Mouse (Mus musculus) induced T-regulatory cell, adult 2 months (primary cell): ENCODE results near the gene Gm6525.

Source experiments
- DNase-seq: peaks from one replicate; pipeline ENCODE4 v3.0.0-alpha.2; 2012; ENCODE audit warnings: low read depth

The Gm6525 gene

GRCm38 (mm10) chr3:84173581-84174154 lies at the start of gene Gm6525:
Gm6525 (plus strand) TSS chr3:84174104.
- no peak for DNase-seq

- DNase-seq = peak; percentile 59
Observed at GRCm38 (mm10) chr3:84125704-84126289, 48.1 kb upstream of the Gm6525 start.

GRCm38 (mm10) chr3:84126721-84127120 lies 47.2 kb upstream of the Gm6525 start:
- peak; percentile 50 for DNase-seq

DNA sequence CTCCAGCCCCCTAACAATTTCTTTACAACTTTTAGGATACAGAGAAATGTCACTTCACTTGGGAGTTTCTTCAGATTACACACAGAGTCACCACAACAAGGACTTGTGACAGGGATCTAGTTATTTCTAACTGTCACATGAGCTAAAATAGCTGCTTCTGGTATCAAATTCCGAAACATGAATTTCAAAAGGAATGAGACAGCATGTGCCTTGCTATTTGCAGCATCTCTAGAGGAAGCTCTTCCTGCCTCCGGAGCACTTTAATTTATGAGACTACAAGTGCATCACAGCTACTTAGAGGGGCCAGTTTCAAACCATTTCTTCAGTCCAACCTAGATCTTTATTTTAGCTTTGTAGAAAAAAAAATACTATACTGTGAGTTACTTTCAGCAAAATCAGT lies 46.5 kb upstream of the Gm6525 start:
- DNase-seq = no peak

DNA sequence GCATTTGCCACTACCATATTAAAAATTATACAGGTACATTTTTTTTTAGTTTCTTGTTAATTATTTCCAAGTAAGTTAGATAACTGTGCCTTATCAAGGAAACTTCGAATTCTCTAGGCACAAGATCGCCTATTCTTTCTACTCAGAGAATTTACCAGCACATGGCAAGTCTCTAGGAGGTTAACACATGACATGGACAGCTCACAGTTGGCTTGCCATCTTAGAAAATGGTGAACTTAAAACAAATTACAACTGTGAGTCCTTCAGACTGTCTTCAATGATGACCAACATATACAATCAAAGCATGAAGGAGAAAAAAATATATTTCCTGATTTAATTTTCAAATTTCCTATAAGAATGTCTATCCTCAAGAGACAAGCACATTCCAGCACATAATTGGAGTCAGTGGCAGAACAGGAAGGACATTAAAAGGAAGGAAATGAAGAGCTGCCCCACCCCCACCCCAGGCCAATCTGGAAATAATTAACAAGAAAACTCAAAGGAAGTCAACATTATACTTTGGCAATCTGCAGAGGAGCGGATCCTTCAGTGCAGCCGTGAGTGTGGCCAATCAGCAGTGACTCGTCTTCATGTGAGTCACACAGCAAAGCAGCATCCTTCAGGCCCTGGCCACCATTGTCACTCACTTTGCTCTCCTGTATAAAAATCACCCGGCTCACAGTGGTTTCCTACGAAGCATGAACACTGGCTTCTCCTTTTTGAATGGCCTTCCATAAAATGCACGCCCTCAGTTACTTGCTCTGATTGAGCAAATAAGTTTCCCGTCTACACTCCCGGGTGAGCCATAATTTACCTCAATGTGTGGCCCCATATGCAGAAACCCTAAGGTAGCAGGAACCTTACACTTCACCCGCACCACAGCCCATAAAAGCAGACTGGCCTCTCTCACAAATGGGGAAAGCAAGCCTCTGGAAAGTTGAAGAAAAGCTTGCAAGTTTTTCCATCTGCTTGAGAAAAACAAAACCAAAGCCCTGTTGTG lies 44.7 kb upstream of the Gm6525 start:
- DNase-seq = no peak

GRCm38 (mm10) chr3:84130776-84131175 lies 43.1 kb upstream of the Gm6525 start:
- DNase-seq = no peak

- DNase-seq = no peak
Observed at GRCm38 (mm10) chr3:84131369-84131768, 42.5 kb upstream of the Gm6525 start.

GRCm38 (mm10) chr3:84135387-84135786 lies 38.5 kb upstream of the Gm6525 start:
- peak; percentile 34 for DNase-seq

DNA sequence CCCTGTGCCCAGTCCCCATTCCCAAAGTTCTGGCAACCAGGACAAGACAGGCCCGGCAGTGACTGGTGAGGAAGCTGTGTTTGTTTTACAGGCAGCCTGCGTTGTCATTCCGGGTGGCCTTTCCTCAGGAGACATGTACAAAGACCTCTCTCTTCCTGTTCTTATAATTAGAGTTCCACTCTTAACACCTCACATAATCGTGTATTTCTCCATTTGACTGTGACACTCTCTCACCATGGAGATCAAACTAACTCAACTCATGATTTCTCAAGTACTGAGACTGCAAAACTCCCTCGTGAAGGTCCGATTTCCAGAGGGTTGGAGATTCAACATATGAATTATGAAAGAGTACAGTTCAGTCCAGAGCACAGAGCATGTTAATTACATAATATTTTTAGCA lies 38.0 kb upstream of the Gm6525 start:
- no peak for DNase-seq

GRCm38 (mm10) chr3:84136509-84136908 lies 37.4 kb upstream of the Gm6525 start:
- no peak for DNase-seq

GRCm38 (mm10) chr3:84140947-84141346 lies 33.0 kb upstream of the Gm6525 start:
- DNase-seq = no peak

DNA sequence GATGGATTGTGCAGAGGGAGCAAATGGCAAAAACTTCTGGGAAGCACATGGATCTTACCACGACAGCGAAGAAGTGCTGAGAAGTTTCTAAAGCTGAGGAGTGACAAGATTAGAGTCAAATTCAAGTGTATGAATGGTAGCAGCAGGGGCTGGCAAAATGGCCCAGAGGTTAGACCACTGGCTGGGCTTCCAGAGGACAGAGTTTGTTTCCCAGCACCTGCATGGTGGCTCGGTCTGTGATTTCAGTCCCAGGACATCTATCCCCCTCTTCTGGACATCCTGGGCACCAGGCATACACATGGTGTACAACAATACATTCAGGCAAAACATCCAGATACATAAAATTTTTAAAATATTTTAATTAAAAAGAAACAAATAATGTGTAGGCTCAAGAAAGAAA lies 24.1 kb upstream of the Gm6525 start:
- DNase-seq = no peak

DNA sequence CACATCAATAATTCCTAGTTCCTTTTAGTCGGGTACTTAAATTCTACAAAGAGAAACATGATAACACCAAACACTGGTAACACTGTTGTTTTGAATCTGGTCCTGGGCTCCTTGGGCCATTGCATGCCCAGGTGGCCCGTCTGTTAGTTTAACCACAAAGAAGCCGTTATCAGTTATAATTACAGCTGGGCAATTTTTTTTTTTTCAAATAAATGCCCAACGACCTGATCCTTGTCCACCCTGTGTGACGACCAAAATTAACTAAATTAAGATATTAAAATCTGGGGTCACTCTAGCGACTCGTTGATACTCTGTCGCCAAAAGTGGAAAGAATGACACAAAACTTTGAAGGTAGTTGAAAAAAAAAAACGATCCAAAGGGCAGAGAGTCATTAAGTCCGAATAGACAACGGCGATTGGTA lies 19.2 kb upstream of the Gm6525 start:
- DNase-seq = peak; percentile 20

DNA sequence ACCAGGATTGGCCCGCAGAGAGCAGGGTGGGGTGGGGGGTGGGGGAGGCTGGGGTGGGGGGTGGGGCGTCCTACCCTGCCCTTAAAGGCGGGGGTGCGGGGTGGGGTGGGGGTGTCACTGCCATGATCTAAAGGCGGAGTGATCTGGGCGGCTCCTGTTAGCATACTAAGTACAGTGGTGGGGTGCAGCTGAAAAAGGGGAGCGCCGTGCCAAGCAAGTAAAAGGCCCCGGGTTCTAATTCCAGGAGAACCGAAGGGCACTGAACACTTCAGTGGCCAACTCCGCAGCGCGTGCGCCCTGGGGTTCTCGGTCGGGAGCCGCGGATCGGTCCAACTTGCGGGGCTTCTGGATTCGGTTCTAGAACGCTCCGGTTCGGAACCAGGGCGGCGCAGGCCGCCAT lies 18.8 kb upstream of the Gm6525 start:
- no peak for DNase-seq

GRCm38 (mm10) chr3:84155558-84156006 lies 18.3 kb upstream of the Gm6525 start, which contains the start of gene Mnd1:
Mnd1 (minus strand) TSS chr3:84155786.
- peak; percentile 97 for DNase-seq

GRCm38 (mm10) chr3:84156105-84156504 lies 17.8 kb upstream of the Gm6525 start:
- no peak for DNase-seq

- DNase-seq = no peak
Observed at GRCm38 (mm10) chr3:84157011-84157410, 16.9 kb upstream of the Gm6525 start.

DNA sequence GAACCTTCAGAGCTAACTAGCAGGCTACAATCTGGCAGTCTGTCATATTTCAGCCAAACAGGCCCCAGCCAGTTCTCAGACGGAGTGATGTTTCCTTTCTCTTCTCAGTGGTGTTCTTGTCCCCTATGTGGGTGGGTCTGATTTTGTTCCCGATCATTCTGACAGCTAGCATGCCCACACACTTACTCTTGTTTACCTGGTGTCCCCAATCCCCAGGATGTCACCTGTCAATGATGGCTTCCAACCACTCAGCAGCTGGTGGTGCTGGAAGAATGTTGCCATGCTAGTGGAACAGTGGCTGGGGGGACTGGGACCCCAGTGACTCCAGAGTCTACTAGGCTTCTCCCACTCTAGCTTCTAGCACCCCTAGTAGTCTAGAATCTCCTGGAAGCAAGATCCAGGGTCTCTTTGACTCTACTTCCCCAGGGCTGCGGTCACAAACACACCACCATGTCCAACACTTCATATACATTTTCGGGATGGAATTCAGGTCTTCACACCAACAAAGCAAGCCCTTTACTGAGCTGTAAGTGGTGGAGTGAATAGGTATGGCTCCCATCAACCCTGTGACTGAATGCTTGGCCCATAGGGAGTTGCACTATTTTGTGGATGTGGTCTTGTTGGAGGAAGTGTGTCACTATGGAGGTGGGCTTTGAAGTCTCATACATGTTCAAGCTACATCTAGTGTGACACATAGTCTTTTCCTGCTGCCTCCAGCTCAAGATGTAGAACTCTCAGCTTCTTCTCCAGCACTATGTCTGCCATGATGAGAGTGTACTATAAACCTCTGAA lies 16.1 kb upstream of the Gm6525 start:
- no peak for DNase-seq

- no peak for DNase-seq
Observed at GRCm38 (mm10) chr3:84165391-84165790, 8.5 kb upstream of the Gm6525 start.

DNA sequence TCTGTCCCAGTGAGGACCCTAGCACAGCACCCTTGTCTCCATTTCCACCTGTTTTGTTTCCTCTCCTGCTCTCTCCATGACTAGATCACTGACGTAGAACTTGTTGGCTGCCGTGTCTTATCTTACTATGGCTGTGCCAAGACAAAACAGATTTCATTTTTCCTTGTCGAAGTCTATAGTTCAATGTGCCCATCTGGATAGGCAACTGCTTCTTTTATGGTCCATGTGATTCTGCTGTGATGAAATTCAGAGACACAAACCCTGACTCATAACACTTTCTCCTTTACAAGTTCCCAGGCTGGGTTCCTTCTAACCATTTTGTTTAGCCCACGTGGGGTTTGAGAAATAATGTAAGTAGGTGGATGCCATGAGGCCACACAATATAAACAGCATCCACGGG lies 7.8 kb upstream of the Gm6525 start:
- no peak for DNase-seq

DNA sequence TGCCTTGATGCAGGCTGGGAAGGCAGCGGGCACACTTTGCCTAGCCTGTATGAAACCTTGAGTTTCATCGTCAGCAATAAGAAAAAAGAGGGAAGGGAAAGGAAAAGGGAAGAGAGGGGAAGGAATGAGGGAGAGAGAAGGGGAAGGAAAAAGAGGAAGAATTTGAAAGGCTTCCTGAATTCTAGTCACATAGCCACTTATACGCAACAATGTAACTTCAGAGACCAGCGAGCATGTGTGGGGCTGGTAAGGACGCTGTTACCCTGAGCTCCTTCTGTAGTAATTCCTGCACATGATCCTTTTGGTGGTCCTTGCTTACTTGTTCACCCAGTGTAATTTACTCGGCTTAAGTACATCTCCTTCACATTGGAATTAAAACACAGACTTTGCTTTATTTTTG lies 5.0 kb upstream of the Gm6525 start:
- no peak for DNase-seq
